Mouse (Mus musculus) intestine, postnatal 0 days (tissue): Measurements from ENCODE around the gene Slc29a2. TPM values are rescaled to one million over a fixed set of nuclear protein-coding genes. Genes with fewer than 3 reads are reported as not detected.
A peak's percentile ranks its signal among the peaks of the same experiment; 100 is the strongest.

ENCODE experiments used
- ATAC-seq: fragments of 200-750 bp; cut with Nextera tagmentation; 2 replicates; pipeline ENCODE4 v1.8.0; 2017; ENCODE audit warnings: mild to moderate bottlenecking, moderate TSS enrichment, moderate library complexity
- H3K27ac ChIP-seq: fragments of 300-500 bp; sonication (generic); 2 replicates; pipeline ENCODE4 v1.5.1; 2014; ENCODE audit warnings: mild to moderate bottlenecking, low read depth, low read length, moderate library complexity
- H3K27me3 ChIP-seq: fragments of 300-500 bp; sonication (generic); replicated peaks from 2 replicates; pipeline ENCODE4 v1.6.1; 2014; ENCODE audit warnings: low read length, mixed read lengths; ENCODE audit not compliant: control insufficient read depth, insufficient read depth
- H3K36me3 ChIP-seq: fragments of 300-500 bp; sonication (generic); 2 replicates; pipeline ENCODE4 v1.6.1; 2014; ENCODE audit warnings: mild to moderate bottlenecking, moderate library complexity; ENCODE audit not compliant: control insufficient read depth, insufficient read depth
- H3K4me1 ChIP-seq: fragments of 300-500 bp; sonication (generic); replicated peaks from 2 replicates; pipeline ENCODE4 v1.6.1; 2014; ENCODE audit warnings: antibody characterized with exemption, low read length, mixed read lengths; ENCODE audit not compliant: control insufficient read depth, insufficient read depth
- H3K4me2 ChIP-seq: fragments of 300-500 bp; sonication (generic); replicated peaks from 2 replicates; pipeline ENCODE4 v1.6.1; 2014; ENCODE audit warnings: low read depth, mild to moderate bottlenecking, moderate library complexity
- H3K4me3 ChIP-seq: fragments of 300-500 bp; sonication (generic); 2 replicates; pipeline ENCODE4 v1.5.1; 2014; ENCODE audit warnings: low read depth, low read length
- H3K9ac ChIP-seq: fragments of 300-500 bp; sonication (generic); 2 replicates; pipeline ENCODE4 v1.6.1; 2014; ENCODE audit warnings: mild to moderate bottlenecking, low read depth, low read length
- H3K9me3 ChIP-seq: fragments of 300-500 bp; sonication (generic); 2 replicates; pipeline ENCODE4 v1.6.1; 2016; ENCODE audit warnings: mixed run types; ENCODE audit not compliant: control insufficient read depth
- CTCF ChIP-seq: sonication (generic); IDR thresholded peaks from 2 replicates; pipeline ENCODE4 v1.5.1; 2016; ENCODE audit warnings: low read depth, mild to moderate bottlenecking, control low read depth, antibody characterized with exemption, moderate library complexity
- WGBS: fragments of 180-500 bp; shearing (Covaris S2); extraction: QIAGEN DNeasy Blood & Tissue Kit; methylation state at CpG from one replicate; pipeline ENCODE4 v1.1.7; 2014; 5-methylcytosine and 5-hydroxymethylcytosine counted together
- polyA plus RNA-seq: library from polyadenylated mRNA; unstranded; fragments of >200 nt; fragmentation: Nextera tagmentation; extraction: Ambion mirVana; gene quantifications from 2 replicates; pipeline ENCODE4 v1.2.1, GENCODE M21; 2015

The Slc29a2 gene
- polyA plus RNA-seq, 1 experiment from 2014 or later, result 1.3 TPM

DNA sequence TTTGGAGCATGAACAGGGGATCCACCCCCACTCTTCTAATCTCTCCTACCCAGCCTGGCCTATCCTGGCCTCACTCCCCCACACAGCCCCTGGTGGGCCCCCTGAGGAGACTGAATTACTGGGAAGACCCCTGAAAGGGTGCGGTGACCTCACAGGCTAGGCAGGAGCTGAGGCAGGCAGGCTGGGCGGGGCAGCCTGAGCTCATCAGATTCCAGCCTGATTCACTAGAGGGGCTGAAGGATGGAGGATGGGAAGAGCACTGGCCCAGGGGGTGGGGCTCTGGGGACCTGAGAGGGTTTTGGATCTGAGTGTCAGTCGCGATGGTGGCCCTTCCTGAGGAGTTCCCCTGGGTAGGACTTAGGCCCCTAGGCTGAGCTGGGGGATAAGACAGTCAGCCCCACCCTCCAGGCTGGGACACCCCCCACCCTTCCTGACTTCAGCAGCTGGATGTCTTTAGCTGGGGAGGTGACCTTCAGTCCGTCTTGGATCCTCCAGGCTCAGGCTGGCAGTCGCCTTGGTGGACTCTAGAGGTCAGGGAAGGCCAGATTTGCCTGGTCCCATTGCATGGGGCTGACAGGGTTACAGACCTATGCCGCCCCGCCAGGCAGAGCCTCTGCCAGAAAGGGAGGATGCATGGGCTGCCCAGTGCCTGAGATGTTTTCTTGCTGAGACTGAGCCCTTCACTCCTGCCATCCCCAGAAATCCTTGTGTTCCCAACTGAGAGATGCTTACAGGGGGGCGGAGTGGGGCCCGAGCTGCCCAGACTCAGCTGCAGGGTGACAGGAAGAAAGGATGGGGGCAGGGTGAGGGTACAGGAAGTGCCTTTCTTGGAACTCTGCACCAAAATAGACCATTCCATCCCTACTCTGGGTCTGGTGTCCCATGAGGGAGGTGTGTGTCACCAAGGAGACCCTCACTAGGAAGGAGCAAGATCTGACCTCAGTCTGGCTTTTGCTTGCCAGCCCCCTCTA is 35.4 kb downstream of the Slc29a2 start:
- H3K4me1 ChIP-seq, result no peaks in the 10 kb centered on the region
- TF ChIP-seq CTCF, result no peak
- peak overlapping the region; percentile 28; the same call in 1 of the 2 replicates for H3K27ac ChIP-seq

GRCm38 (mm10) chr19:5060365-5061330 is 37.0 kb downstream of the Slc29a2 start:
- Histone ChIP-seq H3K27ac (no peak overlapping the region), H3K36me3 (no peaks in the 10 kb centered on the region), H3K4me3 (no peak overlapping the region), H3K4me2 (no peak overlapping the region), H3K4me1 (no peaks in the 10 kb centered on the region), H3K27me3 (no peaks in the 10 kb centered on the region; the same call in 1 of the 2 replicates), H3K9ac (no peak overlapping the region), H3K9me3 (no peaks in the 10 kb centered on the region)
- 37% methylated on average over 5 of the region's 5 CpGs for WGBS
- no peak for TF ChIP-seq CTCF
- ATAC-seq, result no peak

More for the DNA sequence above, 35.4 kb downstream of the Slc29a2 start:
- ATAC-seq, result no peak; the same call in 1 of the 2 replicates
- H3K36me3 ChIP-seq, result no peaks in the 10 kb centered on the region
- H3K9ac ChIP-seq, result no peak overlapping the region
- H3K9me3 ChIP-seq, result no peaks in the 10 kb centered on the region
- H3K4me2 ChIP-seq, result peak overlapping the region; percentile 17; the same call in 1 of the 2 replicates
- 26% methylated on average over 10 of the region's 10 CpGs for WGBS
- H3K4me3 ChIP-seq, result no peak overlapping the region
- no peaks in the 10 kb centered on the region; the same call in 1 of the 2 replicates for H3K27me3 ChIP-seq

DNA sequence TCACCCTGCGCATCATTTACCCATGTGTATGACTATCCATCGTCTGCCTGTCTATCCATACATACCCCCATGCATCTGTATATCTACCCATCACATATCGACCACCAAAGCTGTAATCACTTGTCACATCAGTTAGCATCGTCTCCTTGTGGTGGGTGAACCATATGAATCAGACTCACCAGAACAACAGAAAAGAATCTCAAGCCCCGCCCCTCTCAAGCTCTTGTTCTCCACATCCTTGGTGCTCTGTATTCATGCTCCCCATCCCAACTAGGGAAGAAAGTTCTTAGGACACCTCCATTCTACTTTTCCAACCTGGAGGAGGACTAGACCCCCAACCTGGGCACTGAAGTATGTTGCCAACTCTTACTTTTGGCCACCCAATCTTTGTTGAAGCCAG is 38.4 kb downstream of the Slc29a2 start:
- no peak for ATAC-seq
- peaks cover 3% of the 10 kb centered on the region for H3K27me3 ChIP-seq
- no peak for TF ChIP-seq CTCF

GRCm38 (mm10) chr19:5062446-5062845 is 38.8 kb downstream of the Slc29a2 start:
- no peak for TF ChIP-seq CTCF
- no peak overlapping the region for H3K4me2 ChIP-seq
- no peak overlapping the region for H3K9ac ChIP-seq
- no peak overlapping the region for H3K4me3 ChIP-seq
- H3K36me3 ChIP-seq, result no peaks in the 10 kb centered on the region
- WGBS, result 68% methylated on average over 6 of the region's 6 CpGs
- H3K4me1 ChIP-seq, result no peaks in the 10 kb centered on the region
- ATAC-seq, result no peak
- H3K9me3 ChIP-seq, result no peaks in the 10 kb centered on the region
- peaks cover 8% of the 10 kb centered on the region for H3K27me3 ChIP-seq
- no peak overlapping the region for H3K27ac ChIP-seq

More for the DNA sequence above, 38.4 kb downstream of the Slc29a2 start:
- H3K9me3 ChIP-seq, result no peaks in the 10 kb centered on the region
- H3K4me3 ChIP-seq, result no peak overlapping the region
- H3K4me2 ChIP-seq, result no peak overlapping the region
- no peaks in the 10 kb centered on the region for H3K4me1 ChIP-seq
- no peaks in the 10 kb centered on the region for H3K36me3 ChIP-seq
- H3K27ac ChIP-seq, result no peak overlapping the region
- 83% methylated on average over 5 of the region's 5 CpGs for WGBS
- no peak overlapping the region for H3K9ac ChIP-seq

DNA sequence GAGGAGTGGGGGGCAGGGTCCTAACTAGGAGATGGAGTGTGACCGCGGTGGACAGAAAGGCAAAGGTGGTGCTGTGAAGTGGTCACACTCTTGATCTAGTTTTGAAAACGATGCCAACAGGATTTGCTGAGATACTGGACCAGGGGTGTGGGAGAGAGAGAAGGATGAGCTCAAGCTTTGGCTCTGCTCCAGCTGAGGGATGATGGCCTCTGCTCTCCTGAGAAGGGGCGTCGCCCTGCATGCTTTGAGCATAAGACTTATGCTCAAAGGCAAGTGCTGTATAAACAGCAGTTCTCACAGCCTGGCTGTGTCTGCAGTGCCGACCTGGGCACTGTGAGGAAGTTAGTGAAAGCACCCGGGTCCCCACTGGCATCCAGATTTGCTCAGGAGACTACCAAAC is 41.4 kb downstream of the Slc29a2 start:
- WGBS, result 38% methylated on average over 7 of the region's 7 CpGs
- no peak for ATAC-seq
- Histone ChIP-seq H3K4me3 (no peak overlapping the region), H3K9me3 (no peaks in the 10 kb centered on the region), H3K27me3 (peaks cover 29% of the 10 kb centered on the region), H3K9ac (no peak overlapping the region), H3K36me3 (no peaks in the 10 kb centered on the region), H3K4me2 (no peak overlapping the region), H3K27ac (no peak overlapping the region), H3K4me1 (no peaks in the 10 kb centered on the region)
- no peak for TF ChIP-seq CTCF
